Mouse (Mus musculus): ENCODE measurements around the gene Fcho1. TPM values are rescaled to one million over a fixed set of nuclear protein-coding genes. Genes with fewer than 3 reads are reported as not detected.

Gene Fcho1
- total RNA-seq, 2 experiments from 2014 or later: 156 to 193 TPM

GRCm38 (mm10) chr8:71687616-71688015 is 37.9 kb downstream of the Fcho1 start:
- intact Hi-C loops (cut with DNase I): no loop called here
- DNase-seq (ENCODE audit: low spot score in 2 of 2): no peak

- DNase-seq (ENCODE audit: low spot score in 2 of 2): no peak
- intact Hi-C loops (cut with DNase I): no loop called here
Measured at GRCm38 (mm10) chr8:71686143-71686734, 39.3 kb downstream of the Fcho1 start.

- intact Hi-C loops (cut with DNase I): no loop called here
- DNase-seq (ENCODE audit: low spot score in 2 of 2): no peak
Measured at GRCm38 (mm10) chr8:71685573-71685972, 39.9 kb downstream of the Fcho1 start.

GRCm38 (mm10) chr8:71684701-71685100 is 40.8 kb downstream of the Fcho1 start:
- intact Hi-C loops (cut with DNase I): no loop called here
- no peak for DNase-seq (ENCODE audit: low spot score in 2 of 2)

- DNase-seq (ENCODE audit: low spot score in 2 of 2): no peak
- intact Hi-C loops (cut with DNase I): no loop called here
Measured at GRCm38 (mm10) chr8:71682832-71683231, 42.7 kb downstream of the Fcho1 start.

- DNase-seq (ENCODE audit: low spot score in 2 of 2): no peak
- intact Hi-C loops (cut with DNase I): no loop called here
Measured at GRCm38 (mm10) chr8:71681369-71681915, 44.1 kb downstream of the Fcho1 start.

- no peak for DNase-seq (ENCODE audit: low spot score in 2 of 2)
- intact Hi-C loops (cut with DNase I): no loop called here
Measured at GRCm38 (mm10) chr8:71680471-71680870, 45.0 kb downstream of the Fcho1 start.

GRCm38 (mm10) chr8:71679550-71680168 is 45.9 kb downstream of the Fcho1 start:
- intact Hi-C loops (cut with DNase I): no loop called here
- no peak for DNase-seq (ENCODE audit: low spot score in 2 of 2)

GRCm38 (mm10) chr8:71679116-71679515 is 46.4 kb downstream of the Fcho1 start:
- DNase-seq (ENCODE audit: low spot score in 2 of 2): no peak
- intact Hi-C loops (cut with DNase I): no loop called here

GRCm38 (mm10) chr8:71678216-71678615 is 47.3 kb downstream of the Fcho1 start:
- intact Hi-C loops (cut with DNase I): no loop called here
- no peak for DNase-seq (ENCODE audit: low spot score in 2 of 2)

- DNase-seq (ENCODE audit: low spot score in 2 of 2): no peak
- intact Hi-C loops (cut with DNase I): no loop called here
Measured at GRCm38 (mm10) chr8:71677555-71677954, 48.0 kb downstream of the Fcho1 start.

GRCm38 (mm10) chr8:71676803-71677202 is 48.7 kb downstream of the Fcho1 start:
- intact Hi-C loops (cut with DNase I): no loop called here
- DNase-seq (ENCODE audit: low spot score in 2 of 2): no peak

- intact Hi-C loops (cut with DNase I): no loop called here
Measured at GRCm38 (mm10) chr8:71676020-71676741, 49.3 kb downstream of the Fcho1 start, which contains the start of gene Jak3. Gene Jak3 (plus strand): TSS chr8:71676296.

GRCm38 (mm10) chr8:71675456-71676019 is 50.0 kb downstream of the Fcho1 start:
- intact Hi-C loops (cut with DNase I): no loop called here

More at GRCm38 (mm10) chr8:71676020-71676741, 49.3 kb downstream of the Fcho1 start, which contains the start of gene Jak3:
- DNase-seq (ENCODE audit: low spot score in 2 of 2): peak; percentile 51 to 65

GRCm38 (mm10) chr8:71674071-71674470 is 51.4 kb downstream of the Fcho1 start:
- intact Hi-C loops (cut with DNase I): loop anchor here (5.0 kb wide), 1 partner anchor 48 kb away; no protein-coding TSS in a partner anchor
- no peak for DNase-seq (ENCODE audit: low spot score in 2 of 2)

More at GRCm38 (mm10) chr8:71675456-71676019, 50.0 kb downstream of the Fcho1 start:
- no peak for DNase-seq (ENCODE audit: low spot score in 2 of 2)

GRCm38 (mm10) chr8:71672168-71672735 is 53.3 kb downstream of the Fcho1 start:
- DNase-seq (ENCODE audit: low spot score in 2 of 2): no peak
- intact Hi-C loops (cut with DNase I): loop anchor here (5.0 kb wide), 1 partner anchor 50 kb away; no protein-coding TSS in a partner anchor

- DNase-seq (ENCODE audit: low spot score in 2 of 2): peak; percentile 90 to 93
- intact Hi-C loops (cut with DNase I): loop anchor here (5.0 kb wide), 1 partner anchor 51 kb away; no protein-coding TSS in a partner anchor
Measured at GRCm38 (mm10) chr8:71671549-71671965, 54.0 kb downstream of the Fcho1 start, which contains the start of gene Unc13a. Gene Unc13a (minus strand): TSS chr8:71671757.

- peak; percentile 79 to 81 for DNase-seq (ENCODE audit: low spot score in 2 of 2)
- intact Hi-C loops (cut with DNase I): loop anchor here (5.0 kb wide), 1 partner anchor 51 kb away; no protein-coding TSS in a partner anchor
Measured at GRCm38 (mm10) chr8:71670621-71671548, 54.6 kb downstream of the Fcho1 start.
